Mouse (Mus musculus) cerebellum, adult 2 months (tissue): ENCODE results near the gene Gm2174.

Source experiments
- CTCF ChIP-seq: fragments of 200-500 bp; IDR thresholded peaks from 2 replicates; pipeline ENCODE4 v1.5.1; 2011; ENCODE audit warnings: low read depth, mild to moderate bottlenecking, control low read depth, low read length, moderate library complexity, borderline replicate concordance; ENCODE audit not compliant: insufficient read depth
- POLR2A ChIP-seq: fragments of 200-500 bp; IDR thresholded peaks from 2 replicates; pipeline ENCODE4 v1.6.1; 2011; ENCODE audit warnings: low read length, control low read depth, borderline replicate concordance; ENCODE audit not compliant: insufficient read depth

GRCm38 (mm10) chrX:56481906-56482305 is 34.1 kb downstream of the Gm2174 start:
- TF ChIP-seq CTCF (no peak), POLR2A (no peak)
